Comparison of ENCODE assay signal across 13 mouse cellular contexts in the genomic region with DNA sequence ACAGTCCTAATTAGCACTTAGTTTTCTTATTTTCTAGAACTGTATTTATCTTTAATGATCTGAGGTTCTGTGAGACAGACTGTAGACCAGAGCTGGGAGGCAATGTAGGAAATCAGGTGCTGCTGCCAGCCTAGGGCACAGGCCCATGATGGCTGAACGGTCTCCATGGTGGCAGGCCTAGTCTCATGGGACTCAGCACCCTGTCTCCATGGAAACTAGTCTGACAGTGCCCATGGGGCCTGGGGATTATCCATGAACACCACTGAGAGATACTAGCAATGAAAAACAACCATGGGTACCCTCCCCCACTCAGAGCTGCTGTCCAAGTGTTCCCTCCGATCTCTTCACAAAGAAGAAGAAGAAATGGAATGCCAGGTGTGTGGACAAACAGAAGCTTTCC. TPM values are rescaled to one million over a fixed set of nuclear protein-coding genes. Genes with fewer than 3 reads are reported as not detected.
DNase-seq lines count a peak whose midpoint lies in the region; ATAC-seq lines count a peak whose summit lies in the region.
"Had no signal": no experiment of that assay in that cellular context is flagged by ENCODE, and none has a peak within 500 bp of the region (broad histone marks: within the 10 kb centered on the region; RNA-seq: fewer than 3 reads in every experiment).

No protein-coding gene starts in this region.

- H3K27ac ChIP-seq in hindbrain, embryonic 15.5 days (replicated peaks) = no peak overlapping the region
- H3K27ac ChIP-seq in hindbrain, embryonic 11.5 days (ENCODE audit: low read depth, low read length) = no peak overlapping the region
- H3K27ac ChIP-seq in forebrain, embryonic 14.5 days (ENCODE audit: low read depth, low read length) = peak overlapping the region; percentile 29; the same call in 1 of the 2 replicates
- H3K27ac ChIP-seq in midbrain, embryonic 15.5 days = peak overlapping the region; percentile 48
- H3K27ac ChIP-seq in heart, embryonic 12.5 days (ENCODE audit: poor library complexity, severe bottlenecking) = no peak overlapping the region
- H3K27ac ChIP-seq: intestine, embryonic 15.5 days; limb, embryonic 12.5 days; liver, embryonic 15.5 days; stomach, embryonic 15.5 days had no signal

- no peaks in the 10 kb centered on the region for H3K27me3 ChIP-seq in hindbrain, embryonic 15.5 days
- H3K27me3 ChIP-seq in hindbrain, embryonic 11.5 days (ENCODE audit: control insufficient read depth, insufficient read depth, low read length) = no peaks in the 10 kb centered on the region
- H3K27me3 ChIP-seq in forebrain, embryonic 14.5 days (replicated peaks; ENCODE audit: control insufficient read depth, insufficient read depth, low read length) = no peaks in the 10 kb centered on the region
- H3K27me3 ChIP-seq in midbrain, embryonic 15.5 days (replicated peaks) = no peaks in the 10 kb centered on the region
- H3K27me3 ChIP-seq in heart, embryonic 12.5 days (replicated peaks) = no peaks in the 10 kb centered on the region
- H3K27me3 ChIP-seq: intestine, embryonic 15.5 days; limb, embryonic 12.5 days; liver, embryonic 15.5 days; stomach, embryonic 15.5 days had no signal

- ATAC-seq in hindbrain, embryonic 15.5 days (ENCODE audit: low FRiP score, low read depth) = peak; percentile 36; the same call in 1 of the 2 replicates
- no peak for ATAC-seq in hindbrain, embryonic 11.5 days (ENCODE audit: low FRiP score)
- ATAC-seq in forebrain, embryonic 14.5 days = peak; percentile 24; the same call in 1 of the 2 replicates
- peak; percentile 74 for ATAC-seq in midbrain, embryonic 15.5 days (replicated peaks)
- ATAC-seq in heart, embryonic 12.5 days (ENCODE audit: insufficient number of reproducible peaks, low FRiP score) = no peak
- ATAC-seq: intestine, embryonic 15.5 days had no signal

- 39% methylated on average over 2 of the region's 2 CpGs for WGBS in hindbrain, embryonic 15.5 days
- 54% methylated on average over 2 of the region's 2 CpGs for WGBS in hindbrain, embryonic 11.5 days
- 35% methylated on average over 2 of the region's 2 CpGs for WGBS in forebrain, embryonic 14.5 days
- 21% methylated on average over 2 of the region's 2 CpGs for WGBS in midbrain, embryonic 15.5 days
- WGBS in heart, embryonic 12.5 days = 76% methylated on average over 2 of the region's 2 CpGs

- no peaks in the 10 kb centered on the region for H3K36me3 ChIP-seq in hindbrain, embryonic 15.5 days
- H3K36me3 ChIP-seq in hindbrain, embryonic 11.5 days (ENCODE audit: control insufficient read depth, insufficient read depth, low read length) = no peaks in the 10 kb centered on the region
- no peaks in the 10 kb centered on the region for H3K36me3 ChIP-seq in forebrain, embryonic 14.5 days (ENCODE audit: control insufficient read depth, insufficient read depth, low read length)
- no peaks in the 10 kb centered on the region for H3K36me3 ChIP-seq in midbrain, embryonic 15.5 days (replicated peaks)
- no peaks in the 10 kb centered on the region for H3K36me3 ChIP-seq in heart, embryonic 12.5 days
- H3K36me3 ChIP-seq: intestine, embryonic 15.5 days; limb, embryonic 12.5 days; liver, embryonic 15.5 days; stomach, embryonic 15.5 days had no signal

- H3K4me2 ChIP-seq in hindbrain, embryonic 15.5 days = no peak overlapping the region
- no peak overlapping the region for H3K4me2 ChIP-seq in hindbrain, embryonic 11.5 days (replicated peaks; ENCODE audit: low read depth, low read length)
- H3K4me2 ChIP-seq in forebrain, embryonic 14.5 days (ENCODE audit: low read length) = no peak overlapping the region
- H3K4me2 ChIP-seq in midbrain, embryonic 15.5 days = no peak overlapping the region
- no peak overlapping the region for H3K4me2 ChIP-seq in heart, embryonic 12.5 days
- H3K4me2 ChIP-seq: intestine, embryonic 15.5 days; limb, embryonic 12.5 days; liver, embryonic 15.5 days; stomach, embryonic 15.5 days had no signal

- no peak overlapping the region for H3K4me3 ChIP-seq in hindbrain, embryonic 15.5 days
- H3K4me3 ChIP-seq in hindbrain, embryonic 11.5 days (ENCODE audit: low read depth, low read length) = no peak overlapping the region
- no peak overlapping the region for H3K4me3 ChIP-seq in forebrain, embryonic 14.5 days (ENCODE audit: low read depth, low read length)
- no peak overlapping the region for H3K4me3 ChIP-seq in midbrain, embryonic 15.5 days
- no peak overlapping the region for H3K4me3 ChIP-seq in heart, embryonic 12.5 days
- H3K4me3 ChIP-seq: intestine, embryonic 15.5 days; limb, embryonic 12.5 days; liver, embryonic 15.5 days; stomach, embryonic 15.5 days had no signal

- H3K4me1 ChIP-seq in hindbrain, embryonic 15.5 days (replicated peaks) = peaks cover 37% of the 10 kb centered on the region
- H3K4me1 ChIP-seq in hindbrain, embryonic 11.5 days (replicated peaks; ENCODE audit: control insufficient read depth, insufficient read depth, low read length) = no peaks in the 10 kb centered on the region
- H3K4me1 ChIP-seq in forebrain, embryonic 14.5 days (ENCODE audit: control insufficient read depth, insufficient read depth, low read length) = peaks cover 19% of the 10 kb centered on the region
- peaks cover 35% of the 10 kb centered on the region for H3K4me1 ChIP-seq in midbrain, embryonic 15.5 days
- H3K4me1 ChIP-seq in heart, embryonic 12.5 days (replicated peaks) = peaks cover 19% of the 10 kb centered on the region

- no peaks in the 10 kb centered on the region for H3K9me3 ChIP-seq in hindbrain, embryonic 15.5 days
- no peaks in the 10 kb centered on the region for H3K9me3 ChIP-seq in hindbrain, embryonic 11.5 days (ENCODE audit: control insufficient read depth, low read length)
- no peaks in the 10 kb centered on the region for H3K9me3 ChIP-seq in forebrain, embryonic 14.5 days (replicated peaks; ENCODE audit: control insufficient read depth, low read length)
- H3K9me3 ChIP-seq in midbrain, embryonic 15.5 days = no peaks in the 10 kb centered on the region
- H3K9me3 ChIP-seq in heart, embryonic 12.5 days (replicated peaks) = no peaks in the 10 kb centered on the region
- H3K9me3 ChIP-seq: intestine, embryonic 15.5 days; limb, embryonic 12.5 days; liver, embryonic 15.5 days; stomach, embryonic 15.5 days had no signal

- H3K9ac ChIP-seq in hindbrain, embryonic 15.5 days = no peak overlapping the region
- no peak overlapping the region for H3K9ac ChIP-seq in hindbrain, embryonic 11.5 days (ENCODE audit: low read depth, low read length)
- H3K9ac ChIP-seq in forebrain, embryonic 14.5 days (ENCODE audit: low read length) = no peak overlapping the region
- no peak overlapping the region for H3K9ac ChIP-seq in midbrain, embryonic 15.5 days
- H3K9ac ChIP-seq in heart, embryonic 12.5 days = no peak overlapping the region
- H3K9ac ChIP-seq: intestine, embryonic 15.5 days; limb, embryonic 12.5 days; liver, embryonic 15.5 days; stomach, embryonic 15.5 days had no signal

- DNase-seq in hindbrain, embryonic 11.5 days (ENCODE audit: low spot score) = no peak
- peak; percentile 72 for DNase-seq in R1 (ENCODE audit: low read depth, low spot score)
- peak; percentile 30 for DNase-seq in forebrain, embryonic 14.5 days (ENCODE audit: low spot score)
- no peak for DNase-seq in left cerebral cortex, adult 11 months (ENCODE audit: low spot score)
- DNase-seq in yolk sac, embryonic 10.5 days (ENCODE audit: low spot score) = no peak
- DNase-seq: lung, postnatal 4 days had no signal

RNA-seq across cellular contexts. Expression of a gene that starts 29.1 kb away (rescaled TPM):
- polyA plus RNA-seq in hindbrain, embryonic 15.5 days (2015; fragmentation: Nextera tagmentation; extraction: Ambion mirVana) = 106 and 120 TPM in 2 replicates
- 97.1 and 115 TPM in 2 replicates for polyA plus RNA-seq in hindbrain, embryonic 11.5 days (2014; fragmentation: Nextera tagmentation; extraction: Ambion mirVana)
- 96.5 and 99.7 TPM in 2 replicates for polyA plus RNA-seq in forebrain, embryonic 14.5 days (2014; fragmentation: Nextera tagmentation; extraction: Ambion mirVana)
- 106 and 109 TPM in 2 replicates for polyA plus RNA-seq in midbrain, embryonic 15.5 days (2015; fragmentation: Nextera tagmentation; extraction: Ambion mirVana)
- polyA plus RNA-seq in heart, embryonic 12.5 days (2016; fragmentation: Nextera tagmentation; extraction: Ambion mirVana) = 79.4 and 84.7 TPM in 2 replicates

RNA-seq across cellular contexts. Expression of a gene that starts 29.4 kb away (rescaled TPM):
- polyA plus RNA-seq in hindbrain, embryonic 15.5 days (2015; fragmentation: Nextera tagmentation; extraction: Ambion mirVana) = 46.4 and 49.1 TPM in 2 replicates
- 41.1 and 42.9 TPM in 2 replicates for polyA plus RNA-seq in hindbrain, embryonic 11.5 days (2014; fragmentation: Nextera tagmentation; extraction: Ambion mirVana)
- 45.4 and 50.2 TPM in 2 replicates for polyA plus RNA-seq in forebrain, embryonic 14.5 days (2014; fragmentation: Nextera tagmentation; extraction: Ambion mirVana)
- polyA plus RNA-seq in midbrain, embryonic 15.5 days (2015; fragmentation: Nextera tagmentation; extraction: Ambion mirVana) = 47.4 and 48.7 TPM in 2 replicates
- 33.2 and 33.8 TPM in 2 replicates for polyA plus RNA-seq in heart, embryonic 12.5 days (2016; fragmentation: Nextera tagmentation; extraction: Ambion mirVana)

Comparison
In these comparisons a context has a peak if more than half of its experiments do, and no peak if none do; other contexts are left out.
1. ATAC-seq: peak in hindbrain, embryonic 15.5 days (single experiment), forebrain, embryonic 14.5 days (single experiment) and midbrain, embryonic 15.5 days (single experiment); none in hindbrain, embryonic 11.5 days (single experiment) and heart, embryonic 12.5 days (single experiment).
2. H3K27ac ChIP-seq: peak in forebrain, embryonic 14.5 days (single experiment) and midbrain, embryonic 15.5 days (single experiment); none in hindbrain, embryonic 15.5 days (single experiment), hindbrain, embryonic 11.5 days (single experiment) and heart, embryonic 12.5 days (single experiment).
3. DNase-seq: peak in R1 (single experiment) and forebrain, embryonic 14.5 days (single experiment); none in hindbrain, embryonic 11.5 days (single experiment), left cerebral cortex, adult 11 months (single experiment) and yolk sac, embryonic 10.5 days (single experiment).